Mouse (Mus musculus) left cerebral cortex, postnatal 10 days (tissue): Measurements from ENCODE around the gene Pnpla3. TPM values are rescaled to one million over a fixed set of nuclear protein-coding genes. Genes with fewer than 3 reads are reported as not detected.
A peak's percentile ranks its signal among the peaks of the same experiment; 100 is the strongest.

Source experiments
- DNase-seq, 2 experiments: peaks; one replicate each; pipeline ENCODE4 v3.0.0; 2021 to 2022; ENCODE audit warnings: low spot score in 2 of 2, mixed read lengths in 1 of 2; ENCODE audit errors: extremely low spot score in 1 of 2
- intact Hi-C: fragments of 180-260 bp; cut with DNase I; formaldehyde crosslinking; loops from one replicate; pipeline ENCODE4 v1.15.1; 2025
- total RNA-seq, 2 experiments: library from RNA; stranded (reverse); gene quantifications; 2 replicates each; pipeline ENCODE4 v1.2.3; 2021

Pnpla3 gene
- total RNA-seq, 2 experiments from 2014 or later: 13.1 to 16.3 TPM

DNA sequence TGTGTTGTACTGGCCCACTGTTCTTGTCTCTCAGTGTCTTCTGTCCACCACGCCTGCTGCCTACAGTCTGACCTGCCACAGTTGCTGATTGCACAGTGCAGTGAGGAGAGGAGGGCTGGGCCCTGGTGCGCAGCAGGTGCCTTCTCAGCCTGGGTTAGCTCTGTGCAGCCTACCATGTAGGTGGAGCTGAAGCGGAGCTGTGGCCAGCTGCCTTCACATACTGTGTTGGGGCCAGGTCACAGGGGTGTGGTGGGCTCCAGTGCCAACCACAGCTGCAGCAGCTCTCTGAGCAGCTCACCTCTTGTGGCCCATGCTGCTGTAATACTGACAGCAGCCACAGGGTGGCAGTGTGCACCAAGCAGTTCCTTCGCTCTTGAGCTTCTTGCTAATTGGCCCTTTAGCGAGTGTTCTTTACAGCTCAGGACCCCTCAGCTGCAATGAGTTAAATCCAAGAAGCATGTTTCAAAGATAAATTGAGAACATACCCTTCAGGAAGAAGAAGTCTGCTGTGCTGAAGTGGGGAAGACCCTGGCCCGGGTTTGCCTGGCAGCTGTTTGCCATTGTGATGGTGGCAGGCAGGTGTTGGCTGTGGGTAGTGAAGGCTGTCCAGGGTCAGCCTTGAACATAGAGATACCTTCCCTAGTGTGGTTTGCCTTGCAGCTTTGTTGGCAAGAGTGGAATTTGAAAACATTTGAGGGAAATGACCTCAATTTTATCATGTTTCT, 44.6 kb downstream of the Pnpla3 start:
- intact Hi-C loops: loop anchor here (2.0 to 5.0 kb wide), 2 partner anchors 405 to 419 kb away; no protein-coding TSS in a partner anchor
- DNase-seq: peak; percentile 81 to 87

GRCm38 (mm10) chr15:84212756-84213105, 45.1 kb downstream of the Pnpla3 start:
- intact Hi-C loops: loop anchor here (2.0 to 5.0 kb wide), 2 partner anchors 405 to 418 kb away; no protein-coding TSS in a partner anchor
- peak in 1 of 2 experiments; percentile 56 for DNase-seq

DNA sequence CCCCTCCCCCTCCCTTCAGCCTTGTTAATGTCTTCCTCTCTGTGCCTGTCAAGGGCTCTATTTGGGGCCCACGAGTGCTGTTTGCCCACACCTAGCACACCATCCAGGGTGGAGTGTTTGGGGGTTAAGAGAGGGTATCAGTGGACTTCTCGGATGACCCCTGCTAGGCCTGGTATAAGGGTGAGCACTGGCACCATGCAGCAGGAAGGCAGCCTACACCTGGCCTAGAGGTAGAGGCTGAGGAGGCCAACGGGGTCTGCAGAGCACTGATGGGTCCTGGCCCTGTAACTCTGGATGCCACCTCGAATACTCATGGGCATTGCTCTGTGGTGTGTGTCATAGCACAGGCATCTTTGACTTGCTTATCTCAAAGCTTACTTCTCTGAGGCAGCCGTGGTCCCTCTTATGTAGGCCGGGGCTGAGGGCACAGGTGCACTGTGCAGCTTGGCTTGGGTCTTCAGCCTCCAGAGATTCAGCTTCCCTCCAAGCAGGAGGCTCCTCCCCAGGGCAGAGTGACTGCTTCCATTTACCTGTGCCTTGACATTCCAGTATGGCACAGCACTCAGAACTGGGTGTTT, 45.6 kb downstream of the Pnpla3 start:
- DNase-seq: no peak
- intact Hi-C loops: loop anchor here (2.0 to 5.0 kb wide), 2 partner anchors 404 to 418 kb away; no protein-coding TSS in a partner anchor

GRCm38 (mm10) chr15:84214476-84214875, 46.8 kb downstream of the Pnpla3 start:
- DNase-seq: no peak
- intact Hi-C loops: loop anchor here (5.0 kb wide), 1 partner anchor 403 kb away; no protein-coding TSS in a partner anchor

GRCm38 (mm10) chr15:84215273-84215672, 47.6 kb downstream of the Pnpla3 start:
- DNase-seq: no peak
- intact Hi-C loops: no loop called here

DNA sequence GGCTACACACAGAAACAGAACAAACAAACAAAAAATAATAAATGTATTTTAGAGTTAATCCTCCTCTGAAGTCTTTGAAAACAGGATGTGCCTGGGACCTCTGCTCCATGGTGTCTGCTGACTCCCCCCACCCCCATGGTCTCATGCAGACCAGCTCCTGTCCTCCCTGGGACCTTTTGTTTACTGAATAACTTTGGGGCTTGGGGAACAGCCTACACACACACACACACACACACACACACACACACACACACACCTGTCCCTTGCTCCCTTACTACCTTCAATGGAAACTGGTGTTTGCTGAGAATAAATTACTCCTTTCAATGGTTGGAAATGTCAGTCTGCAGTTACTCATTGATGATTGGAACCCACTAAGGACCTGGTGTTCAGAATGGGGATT, 48.4 kb downstream of the Pnpla3 start:
- intact Hi-C loops: no loop called here
- no peak for DNase-seq

GRCm38 (mm10) chr15:84216461-84217084, 48.9 kb downstream of the Pnpla3 start:
- DNase-seq: no peak
- intact Hi-C loops: no loop called here

DNA sequence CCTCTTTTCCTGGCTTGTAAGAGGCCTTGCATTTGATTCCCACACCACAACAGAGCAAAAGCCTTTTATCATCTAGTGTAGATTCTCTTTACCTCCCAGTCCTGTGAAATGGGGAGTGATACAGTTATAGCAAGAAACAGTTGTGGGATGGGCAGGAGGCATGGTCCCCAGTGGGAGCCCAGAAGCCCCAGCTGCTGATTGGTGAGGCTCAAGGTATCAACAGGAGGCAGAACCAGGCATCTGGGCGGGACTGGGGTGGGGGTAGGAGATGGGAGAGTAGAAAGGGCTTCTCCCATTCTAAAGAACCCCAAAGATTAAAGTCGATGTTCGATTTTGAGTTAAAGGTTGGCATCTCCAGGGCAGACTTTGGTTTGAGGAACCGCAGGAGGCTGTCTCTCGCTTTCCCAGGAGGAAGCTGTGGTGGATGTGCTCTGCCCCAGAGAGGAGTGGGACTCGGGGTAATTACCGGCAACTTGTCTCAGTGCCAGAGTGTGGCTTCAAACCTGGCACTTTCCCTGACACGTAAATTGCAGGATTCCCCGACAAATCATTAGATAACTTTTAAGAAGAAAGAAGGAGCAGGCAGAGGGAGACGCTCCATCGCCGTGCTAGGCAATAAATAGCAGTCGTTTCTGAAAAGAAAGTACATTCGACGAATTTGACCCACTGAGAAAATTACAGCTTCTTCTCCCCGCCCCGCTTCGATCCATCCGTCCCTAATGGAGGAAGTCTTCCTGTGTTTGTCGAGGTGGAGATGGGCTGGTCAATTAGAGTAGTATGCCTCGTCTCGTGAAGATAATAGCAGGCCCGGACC, 50.5 kb downstream of the Pnpla3 start:
- intact Hi-C loops: no loop called here
- DNase-seq: no peak

DNA sequence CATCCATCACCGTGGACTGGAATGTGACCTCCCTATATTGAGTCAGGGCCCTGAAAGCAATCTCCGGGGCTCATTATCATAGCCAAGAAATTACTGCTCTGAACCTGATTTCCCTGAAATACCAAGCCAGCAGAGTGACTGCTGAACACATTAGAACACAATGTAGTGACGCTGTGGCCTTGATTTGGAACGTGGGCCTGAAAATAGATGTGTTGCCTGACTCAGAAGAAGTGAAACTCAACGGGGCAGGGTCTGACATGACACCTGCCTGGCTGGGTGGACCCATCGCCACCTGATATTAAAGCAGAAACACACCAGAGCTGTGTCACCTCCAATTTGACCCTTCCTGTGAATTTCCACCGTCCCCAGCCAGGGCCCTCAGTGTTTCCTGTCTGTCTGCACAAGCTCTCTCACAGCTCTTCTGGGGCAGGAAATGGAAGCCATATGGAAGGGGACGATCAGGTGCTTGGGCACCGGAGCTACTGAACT, 51.2 kb downstream of the Pnpla3 start:
- intact Hi-C loops: no loop called here
- DNase-seq: no peak

GRCm38 (mm10) chr15:84221539-84221938, 53.9 kb downstream of the Pnpla3 start:
- intact Hi-C loops: no loop called here
- DNase-seq: no peak

- intact Hi-C loops: no loop called here
Measured at GRCm38 (mm10) chr15:84223423-84223822, 55.8 kb downstream of the Pnpla3 start.

GRCm38 (mm10) chr15:84224779-84225178, 57.1 kb downstream of the Pnpla3 start:
- DNase-seq: no peak
- intact Hi-C loops: no loop called here

More at GRCm38 (mm10) chr15:84223423-84223822, 55.8 kb downstream of the Pnpla3 start:
- DNase-seq: no peak

DNA sequence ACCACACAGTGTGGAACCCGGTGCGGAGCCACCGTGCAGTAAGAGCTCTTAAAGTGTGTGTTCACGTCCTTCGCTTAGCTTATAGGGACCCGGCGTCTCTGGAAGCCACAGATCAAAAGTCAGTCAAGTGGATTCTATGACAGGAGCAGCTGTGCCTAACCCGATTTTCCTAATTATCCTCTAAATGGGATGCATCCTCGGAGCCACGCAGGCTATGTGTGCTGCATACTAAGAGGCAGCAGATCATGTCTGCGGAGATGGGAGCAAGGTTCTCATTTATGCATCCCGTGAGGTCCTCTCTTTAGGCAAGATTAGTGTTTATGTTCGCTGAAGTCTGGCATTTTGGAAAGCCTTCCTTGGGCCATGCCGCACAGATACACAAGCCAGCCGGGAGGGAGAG, 59.3 kb downstream of the Pnpla3 start:
- intact Hi-C loops: no loop called here

GRCm38 (mm10) chr15:84230661-84231060, 63.0 kb downstream of the Pnpla3 start:
- DNase-seq: no peak
- intact Hi-C loops: no loop called here

More for the DNA sequence above, 59.3 kb downstream of the Pnpla3 start:
- DNase-seq: no peak

DNA sequence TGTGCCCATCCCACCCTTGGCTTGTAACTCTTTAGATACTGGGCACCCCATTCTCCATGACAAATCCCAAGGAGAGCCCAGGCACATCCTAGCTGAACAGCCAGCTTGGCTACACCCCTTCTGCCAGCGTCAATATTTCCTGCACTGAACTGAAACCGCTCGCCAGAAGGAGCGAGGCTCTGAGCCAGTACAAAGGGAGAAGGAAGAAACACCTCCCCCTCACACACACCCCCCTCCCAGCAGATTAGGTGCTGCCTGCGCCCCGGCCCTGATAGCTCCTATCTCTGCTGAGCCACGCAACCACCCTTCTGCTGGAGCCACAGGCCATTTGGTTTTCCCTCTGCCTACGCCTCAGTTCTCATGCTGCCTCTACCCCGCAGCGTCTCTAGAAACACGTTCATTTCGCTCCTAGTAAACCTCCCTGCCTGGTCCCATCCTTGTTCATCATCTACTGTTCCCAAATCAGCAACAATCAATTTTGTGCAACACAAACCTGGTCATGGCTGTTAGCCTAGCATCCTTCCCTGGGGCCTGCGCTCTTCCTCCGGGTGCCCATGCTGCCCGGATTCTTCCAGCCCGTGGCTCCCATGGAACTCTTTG, 63.6 kb downstream of the Pnpla3 start:
- DNase-seq: peak in 1 of 2 experiments; percentile 65
- intact Hi-C loops: no loop called here

DNA sequence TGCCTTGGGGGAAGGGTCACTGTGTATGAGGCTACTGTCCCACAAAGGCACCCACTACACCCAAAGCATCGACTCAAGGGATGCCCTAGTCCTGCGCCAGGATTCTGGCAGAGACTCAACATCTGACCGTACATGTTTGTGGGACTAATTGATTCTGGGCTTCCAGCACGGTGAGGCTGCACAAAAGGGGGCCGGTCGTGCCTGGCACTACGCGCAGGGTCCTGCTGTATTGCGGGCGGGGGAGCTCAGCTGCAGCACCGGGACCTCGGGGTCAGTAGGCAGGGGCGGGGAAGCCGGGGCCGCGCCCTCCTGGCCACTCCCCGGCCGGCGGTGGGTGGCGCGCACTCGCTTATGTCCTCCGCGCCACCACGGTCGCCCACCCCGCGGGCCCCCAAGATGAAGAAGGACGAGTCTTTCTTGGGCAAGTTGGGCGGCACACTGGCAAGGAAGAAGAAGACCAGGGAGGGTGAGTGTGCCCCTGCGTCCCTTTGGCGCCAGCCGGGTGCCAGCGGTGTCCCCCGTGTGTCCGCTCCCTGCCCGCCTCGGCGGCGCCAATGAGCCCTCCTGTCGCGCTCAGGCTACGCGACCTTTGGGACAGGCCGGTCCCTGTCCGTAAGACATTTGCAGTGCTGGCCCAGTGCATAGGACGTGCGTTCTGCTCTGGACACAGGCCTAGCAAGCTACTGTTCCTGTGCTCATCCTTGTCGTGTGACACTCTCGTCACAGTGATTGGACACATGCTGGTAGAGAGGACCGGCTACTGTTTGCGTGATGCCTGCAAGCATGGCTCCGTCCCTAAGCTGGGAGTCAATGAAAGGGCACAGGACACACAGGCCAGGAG, 64.3 kb downstream of the Pnpla3 start, which contains the start of gene Parvb:
TSS of gene Parvb (plus strand) at position 323 of the 841 bp plus-strand sequence.
- intact Hi-C loops: no loop called here
- peak; percentile 32 to 83 for DNase-seq

GRCm38 (mm10) chr15:84232609-84233008, 65.0 kb downstream of the Pnpla3 start:
- no peak for DNase-seq
- intact Hi-C loops: no loop called here
